Mouse (Mus musculus) brain, embryonic 14.5 days (tissue): ENCODE measurements around the gene Zfp282. TPM values are rescaled to one million over a fixed set of nuclear protein-coding genes. Genes with fewer than 3 reads are reported as not detected.

Experiments
- DNase-seq: peaks from one replicate; pipeline ENCODE4 v3.0.0-alpha.2; 2011; ENCODE audit warnings: low read depth
- CTCF ChIP-seq: fragments of 200-500 bp; IDR thresholded peaks from 2 replicates; pipeline ENCODE4 v1.5.1; 2012; ENCODE audit warnings: inconsistent platforms, mild to moderate bottlenecking, moderate library complexity, borderline replicate concordance; ENCODE audit not compliant: insufficient read depth, insufficient read length; ENCODE audit errors: extremely low read depth
- POLR2A ChIP-seq: fragments of 200-500 bp; IDR thresholded peaks from 2 replicates; pipeline ENCODE4 v1.6.1; 2012; ENCODE audit warnings: mild to moderate bottlenecking, inconsistent platforms, borderline replicate concordance; ENCODE audit not compliant: poor library complexity, insufficient read depth, insufficient read length, severe bottlenecking; ENCODE audit errors: extremely low read depth
- polyA plus RNA-seq: library from polyadenylated mRNA; depleted of rRNA; stranded (reverse); fragments of >200 nt; gene quantifications from 2 replicates; pipeline ENCODE4 v1.2.3, GENCODE M21; 2012

Zfp282 gene
- polyA plus RNA-seq, 1 experiment = 29.8 TPM

DNA sequence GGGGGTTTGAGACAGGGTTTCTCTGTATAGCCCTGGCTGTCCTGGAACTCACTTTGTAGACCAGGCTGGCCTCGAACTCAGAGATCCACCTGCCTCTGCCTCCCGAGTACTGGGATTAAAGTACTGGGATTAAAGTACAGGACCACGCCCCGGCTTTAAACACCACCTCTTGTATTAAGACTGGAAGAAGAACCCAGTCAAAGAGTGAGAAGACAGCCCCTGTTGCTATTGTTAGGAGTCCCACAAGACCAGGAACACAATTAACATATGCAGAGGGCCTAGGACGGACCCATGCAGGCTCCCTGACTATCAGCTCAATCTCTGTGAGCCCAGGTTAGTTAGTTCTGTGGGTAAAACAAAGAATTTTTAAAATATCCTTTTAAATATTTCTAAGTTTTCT, 4.7 kb upstream of the Zfp282 start:
- no peak for DNase-seq
- TF ChIP-seq POLR2A = no peak
- TF ChIP-seq CTCF = no peak

GRCm38 (mm10) chr6:47877461-47878132, 593 bp downstream of the Zfp282 start:
- peak; percentile 96 for DNase-seq
- peak; percentile 63; the same call in 1 of the 2 replicates for TF ChIP-seq POLR2A
- peak; percentile 61 for TF ChIP-seq CTCF

DNA sequence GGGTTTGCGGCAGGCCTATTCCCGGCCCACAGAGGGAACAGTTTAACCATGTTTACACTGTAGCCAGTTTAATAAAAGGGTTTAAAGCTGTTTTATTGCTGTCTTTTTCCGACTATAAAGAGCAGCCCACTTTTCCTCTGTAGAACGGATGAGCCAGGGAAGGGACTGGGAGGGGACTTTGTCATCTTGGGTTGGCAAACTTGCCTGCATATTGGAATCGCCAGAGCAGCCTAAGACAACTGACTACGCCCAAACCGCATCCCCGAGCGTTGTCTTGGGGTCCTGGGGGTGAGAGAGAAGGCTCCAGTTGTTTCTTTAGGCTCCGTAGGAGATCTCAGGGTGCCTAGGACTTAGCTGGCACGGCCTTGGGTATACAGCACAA, 1.1 kb downstream of the Zfp282 start:
- TF ChIP-seq CTCF (no peak), POLR2A (no peak)
- no peak for DNase-seq

DNA sequence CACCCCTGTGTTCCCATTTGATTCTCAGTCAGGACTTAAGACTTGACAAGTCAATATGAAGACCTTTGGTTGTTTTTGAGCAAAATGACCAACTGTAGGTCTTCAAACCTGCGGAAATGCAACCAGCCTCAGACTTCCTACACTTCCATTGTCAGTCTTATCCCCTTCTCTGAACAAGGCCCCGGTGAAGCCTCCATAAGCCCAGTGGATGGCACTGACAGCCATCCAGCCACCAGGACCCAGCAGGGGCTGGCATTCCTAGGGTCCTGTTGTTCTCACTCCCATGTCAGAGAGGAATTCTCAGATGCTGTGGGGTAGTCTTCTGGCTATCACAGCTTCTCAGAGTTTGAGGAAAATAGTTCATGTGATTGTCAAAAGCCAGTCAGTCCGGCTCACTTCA, 1.6 kb downstream of the Zfp282 start:
- no peak for TF ChIP-seq CTCF
- no peak for TF ChIP-seq POLR2A
- DNase-seq = no peak

DNA sequence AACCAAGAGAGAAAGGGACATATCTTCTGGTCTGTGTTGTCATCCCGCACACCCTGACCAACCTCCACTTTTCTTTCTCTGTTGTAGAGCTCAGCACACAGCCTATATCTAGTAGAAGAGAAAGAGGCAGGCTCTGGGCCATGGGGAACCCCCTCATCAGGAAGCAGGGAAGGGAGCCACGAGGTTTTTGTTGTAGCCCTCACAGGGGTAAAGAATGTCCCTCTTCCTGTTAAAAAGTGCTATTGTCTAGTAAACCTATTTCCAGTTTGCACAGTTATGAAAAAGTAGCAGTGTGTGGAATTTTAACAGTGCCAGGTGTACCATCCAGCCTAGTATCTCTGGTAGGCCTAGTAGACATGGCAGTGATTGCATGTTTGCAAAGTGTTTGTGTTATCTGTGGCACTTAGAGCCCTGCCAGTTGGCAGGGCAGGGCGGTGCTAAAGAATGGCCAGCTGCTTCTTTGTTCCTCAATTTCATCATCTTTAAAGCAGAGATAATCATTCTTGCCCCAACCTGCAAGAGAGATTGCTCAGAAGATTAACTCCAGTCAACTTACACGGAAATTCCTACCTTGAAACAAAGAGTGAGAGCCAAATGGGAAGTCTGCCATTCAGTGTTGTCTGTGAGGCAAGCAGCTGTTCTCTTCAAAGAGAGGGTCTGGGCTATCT, 2.2 kb downstream of the Zfp282 start:
- peak; percentile 2 for DNase-seq

GRCm38 (mm10) chr6:47880166-47880565, 3.2 kb downstream of the Zfp282 start:
- no peak for DNase-seq
- no peak for TF ChIP-seq CTCF
- no peak for TF ChIP-seq POLR2A

More for the DNA sequence above, 2.2 kb downstream of the Zfp282 start:
- TF ChIP-seq CTCF (no peak), POLR2A (no peak)

DNA sequence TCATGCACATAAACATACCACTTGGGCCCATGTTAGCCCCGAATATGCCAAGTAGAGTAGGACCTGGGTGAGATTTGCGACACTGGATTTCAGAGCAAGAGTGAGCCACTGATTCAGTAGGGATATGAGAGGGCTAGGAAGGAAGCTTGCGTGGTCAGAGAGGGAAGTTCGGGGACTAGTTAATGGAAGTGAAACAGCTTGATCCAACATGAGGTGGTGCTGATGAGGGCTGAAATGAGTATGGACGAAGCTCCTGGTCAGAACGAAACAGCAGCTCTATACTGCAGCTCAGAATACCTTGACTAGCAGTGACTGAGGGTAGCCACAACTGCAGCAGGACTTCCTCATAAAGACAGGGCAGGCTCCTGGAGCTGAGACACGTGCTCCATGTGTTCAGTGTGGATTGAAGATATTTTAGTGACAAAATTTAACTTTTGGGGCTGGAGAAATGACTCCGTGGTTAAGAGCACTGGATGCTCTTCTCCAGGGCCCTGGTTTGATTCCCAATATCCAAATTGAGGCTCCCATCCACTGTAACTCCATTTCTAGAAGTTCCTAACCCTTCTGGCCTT, 11.9 kb downstream of the Zfp282 start:
- TF ChIP-seq POLR2A = no peak
- no peak for TF ChIP-seq CTCF
- no peak for DNase-seq

GRCm38 (mm10) chr6:47899416-47899815, 22.4 kb downstream of the Zfp282 start:
- TF ChIP-seq POLR2A (no peak), CTCF (no peak)
- DNase-seq = no peak

DNA sequence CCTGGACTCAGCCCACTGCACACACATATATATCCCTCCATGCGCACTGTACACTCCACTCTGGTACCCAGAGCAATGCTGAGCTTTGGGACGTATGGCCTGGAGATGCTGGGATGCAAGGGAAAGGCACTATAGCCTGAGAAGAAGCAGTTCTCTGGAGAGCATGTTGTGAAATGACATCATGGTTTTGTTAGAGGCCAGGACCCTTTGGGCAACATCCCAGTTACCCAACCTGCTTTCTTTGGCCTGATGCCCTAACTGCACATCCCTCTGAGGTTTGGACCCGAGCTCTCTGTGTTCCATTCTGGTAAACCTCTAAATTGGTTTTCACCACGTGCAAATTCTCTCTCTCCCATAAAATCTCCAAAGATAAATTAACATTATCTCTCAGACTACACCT, 26.6 kb downstream of the Zfp282 start:
- TF ChIP-seq POLR2A (no peak), CTCF (no peak)
- peak; percentile 4 for DNase-seq

GRCm38 (mm10) chr6:47904361-47904760, 27.4 kb downstream of the Zfp282 start:
- TF ChIP-seq CTCF (no peak), POLR2A (no peak)
- peak; percentile 5 for DNase-seq

GRCm38 (mm10) chr6:47904917-47905695, 28.1 kb downstream of the Zfp282 start:
- DNase-seq = peak; percentile 9
- TF ChIP-seq CTCF (no peak), POLR2A (no peak)
